In genomic region chr14:98929276-98929675, GRCm38 (mm10) we compare ENCODE assay signal across 14 mouse cellular contexts.
DNase-seq lines count a peak whose midpoint lies in the region; ATAC-seq lines count a peak whose summit lies in the region.
"Had no signal": no experiment of that assay in that cellular context is flagged by ENCODE, and none has a peak within 500 bp of the region (broad histone marks: within the 10 kb centered on the region; RNA-seq: fewer than 3 reads in every experiment).

No protein-coding gene starts in this region.

- H3K9me3 ChIP-seq in kidney, embryonic 14.5 days (ENCODE audit: control insufficient read depth, low read length), result no peaks in the 10 kb centered on the region
- H3K9me3 ChIP-seq: embryonic facial prominence, embryonic 12.5 days; lung, embryonic 15.5 days had no signal

- H3K9ac ChIP-seq in kidney, embryonic 14.5 days (ENCODE audit: low read depth, low read length), result no peak overlapping the region
- H3K9ac ChIP-seq: embryonic facial prominence, embryonic 12.5 days; lung, embryonic 15.5 days had no signal

- WGBS in kidney, embryonic 14.5 days, result 75% methylated on average over 2 of the region's 2 CpGs
- WGBS in large intestine, adult 2 months, result 39% methylated on average over 2 of the region's 2 CpGs

- no peak overlapping the region for H3K4me3 ChIP-seq in kidney, embryonic 14.5 days (ENCODE audit: low read length)
- H3K4me3 ChIP-seq: embryonic facial prominence, embryonic 12.5 days; lung, embryonic 15.5 days; myocyte had no signal

- DNase-seq in kidney, adult 11 months, result peak; percentile 60
- DNase-seq in Muller cell, postnatal 12 days (ENCODE audit: inconsistent ontology term), result peak; percentile 62
- DNase-seq in heart, adult 8-10 months (ENCODE audit: low spot score), result peak; percentile 26
- peak; percentile 10 for DNase-seq in large intestine, adult 2 months (ENCODE audit: low read depth, low spot score)
- DNase-seq in frontal cortex, adult 2 months (ENCODE audit: extremely low spot score in 1 of 2, low spot score in 1 of 2), result no peak
- DNase-seq: cerebellum, adult 18-20 months; left cerebral cortex, postnatal 4 days had no signal

- ATAC-seq in kidney, embryonic 14.5 days (ENCODE audit: low FRiP score, low TSS enrichment), result no peak
- no peak for ATAC-seq in activated CD4-positive, CD25-positive, alpha-beta regulatory T cell, adult 4 months
- ATAC-seq in erythroid progenitor cell, adult 5-6 weeks (replicated peaks; ENCODE audit: low FRiP score, poor library complexity, severe bottlenecking), result no peak
- ATAC-seq: forebrain, embryonic 16.5 days had no signal

- H3K4me1 ChIP-seq in kidney, embryonic 14.5 days (ENCODE audit: control insufficient read depth, insufficient read depth, low read length), result no peaks in the 10 kb centered on the region
- H3K4me1 ChIP-seq: embryonic facial prominence, embryonic 12.5 days; lung, embryonic 15.5 days had no signal

- H3K27me3 ChIP-seq in kidney, embryonic 14.5 days (ENCODE audit: control insufficient read depth, insufficient read depth, low read length), result no peaks in the 10 kb centered on the region
- H3K27me3 ChIP-seq: embryonic facial prominence, embryonic 12.5 days; lung, embryonic 15.5 days had no signal

- H3K4me2 ChIP-seq in kidney, embryonic 14.5 days (replicated peaks; ENCODE audit: low read depth, low read length), result no peak overlapping the region
- H3K4me2 ChIP-seq: embryonic facial prominence, embryonic 12.5 days; lung, embryonic 15.5 days had no signal

- H3K27ac ChIP-seq in kidney, embryonic 14.5 days (ENCODE audit: low read depth, low read length), result no peak overlapping the region
- H3K27ac ChIP-seq: embryonic facial prominence, embryonic 12.5 days; lung, embryonic 15.5 days had no signal

- no peaks in the 10 kb centered on the region for H3K36me3 ChIP-seq in kidney, embryonic 14.5 days (ENCODE audit: control insufficient read depth, insufficient read depth, low read length)
- H3K36me3 ChIP-seq: embryonic facial prominence, embryonic 12.5 days; lung, embryonic 15.5 days had no signal

Comparison
In these comparisons a context has a peak if more than half of its experiments do, and no peak if none do; other contexts are left out.
1. DNase-seq: peak in kidney, adult 11 months (single experiment), Muller cell, postnatal 12 days (single experiment), heart, adult 8-10 months (single experiment) and large intestine, adult 2 months (single experiment); none in frontal cortex, adult 2 months (0 of 2).